Mouse (Mus musculus) forebrain, postnatal 0 days (tissue): ENCODE data around the gene Fam221b. TPM values are rescaled to one million over a fixed set of nuclear protein-coding genes. Genes with fewer than 3 reads are reported as not detected.

ENCODE experiments used
- ATAC-seq: fragments of 200-750 bp; cut with Nextera tagmentation; 2 replicates; pipeline ENCODE4 v1.8.0; 2017; ENCODE audit warnings: mild to moderate bottlenecking, moderate library complexity
- DNase-seq: peaks from one replicate; pipeline ENCODE4 v3.0.0-alpha.2; 2015
- H3K27ac ChIP-seq: fragments of 300-500 bp; sonication (generic); 2 replicates; pipeline ENCODE4 v1.5.1; 2014; ENCODE audit warnings: low read depth, mild to moderate bottlenecking, antibody characterized with exemption, low read length, moderate library complexity, mixed read lengths
- H3K27me3 ChIP-seq: fragments of 300-500 bp; sonication (generic); 2 replicates; pipeline ENCODE4 v1.6.1; 2014; ENCODE audit warnings: mild to moderate bottlenecking, low read length, mixed read lengths; ENCODE audit not compliant: insufficient read depth
- H3K36me3 ChIP-seq: fragments of 300-500 bp; sonication (generic); 2 replicates; pipeline ENCODE4 v1.6.1; 2014; ENCODE audit warnings: mild to moderate bottlenecking, moderate library complexity; ENCODE audit not compliant: insufficient read depth
- H3K4me1 ChIP-seq: fragments of 300-500 bp; sonication (generic); 2 replicates; pipeline ENCODE4 v1.6.1; 2014; ENCODE audit warnings: antibody characterized with exemption; ENCODE audit not compliant: insufficient read depth
- H3K4me2 ChIP-seq: fragments of 300-500 bp; sonication (generic); 2 replicates; pipeline ENCODE4 v1.6.1; 2014; ENCODE audit warnings: low read depth, mild to moderate bottlenecking, moderate library complexity
- H3K4me3 ChIP-seq: fragments of 300-500 bp; sonication (generic); 2 replicates; pipeline ENCODE4 v1.5.1; 2014; ENCODE audit warnings: low read depth, low read length, mixed read lengths
- H3K9ac ChIP-seq: fragments of 300-500 bp; sonication (generic); 2 replicates; pipeline ENCODE4 v1.6.1; 2014; ENCODE audit warnings: mild to moderate bottlenecking
- H3K9me3 ChIP-seq: fragments of 300-500 bp; sonication (generic); 2 replicates; pipeline ENCODE4 v1.6.1; 2016; ENCODE audit warnings: low read length
- CTCF ChIP-seq: sonication (generic); IDR thresholded peaks from 2 replicates; pipeline ENCODE4 v1.5.1; 2016; ENCODE audit warnings: antibody characterized with exemption, control low read depth, low read depth
- WGBS: fragments of 180-500 bp; shearing (Covaris S2); extraction: QIAGEN DNeasy Blood & Tissue Kit; methylation state at CpG from one replicate; pipeline ENCODE4 v1.1.7; 2014; 5-methylcytosine and 5-hydroxymethylcytosine counted together
- microRNA-seq, 2 experiments: library from miRNA; unstranded; fragments of <30 nt; microRNA quantifications; one replicate each; pipeline ENCODE4; 2016
- polyA plus RNA-seq: library from polyadenylated mRNA; unstranded; fragments of >200 nt; fragmentation: Nextera tagmentation; extraction: Ambion mirVana; gene quantifications from 2 replicates; pipeline ENCODE4 v1.2.1, GENCODE M21; 2015
- total RNA-seq: library from RNA; depleted of rRNA; stranded (reverse); fragments of >200 nt; gene quantifications from 2 replicates; pipeline ENCODE4 v1.2.3, GENCODE M21; 2014; rRNA removed

The Fam221b gene
- total and polyA plus RNA-seq, 2 experiments from 2014 or later: 1.6 TPM; not detected in 1

DNA sequence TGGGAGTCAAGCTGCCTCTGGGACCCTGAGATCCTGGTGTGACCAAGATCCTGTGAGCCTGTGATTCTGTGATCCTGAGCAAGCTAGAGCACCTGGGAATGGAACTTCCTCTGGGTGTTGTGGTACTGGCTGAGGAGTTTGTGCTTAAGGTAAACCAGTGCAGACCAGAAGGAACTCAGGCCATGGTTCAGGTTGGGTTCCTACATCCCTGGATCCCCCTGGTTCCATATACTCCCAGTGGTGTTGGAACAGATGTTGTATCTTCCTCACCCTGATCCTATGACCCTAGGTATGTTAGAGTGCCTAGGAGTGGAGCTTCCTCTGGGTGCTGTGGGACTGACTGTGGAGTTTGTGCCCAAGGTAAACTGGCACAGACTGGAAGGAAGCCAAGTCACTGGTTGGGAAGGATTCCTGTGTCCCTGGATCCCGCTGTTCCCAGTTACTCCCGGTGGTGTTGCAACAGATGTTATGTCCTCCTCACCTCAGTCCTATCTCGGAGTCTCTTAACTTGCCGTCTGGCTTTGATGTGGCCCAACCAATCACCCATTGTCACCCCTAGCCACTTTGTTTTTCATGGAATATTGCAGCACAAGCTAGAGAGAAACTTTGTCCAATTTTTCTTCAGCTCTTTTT, 48.7 kb downstream of the Fam221b start:
- no peak for TF ChIP-seq CTCF
- Histone ChIP-seq H3K36me3 (no peaks in the 10 kb centered on the region), H3K27me3 (no peaks in the 10 kb centered on the region), H3K9me3 (no peaks in the 10 kb centered on the region), H3K9ac (no peak overlapping the region), H3K27ac (no peak overlapping the region), H3K4me2 (no peak overlapping the region), H3K4me1 (no peaks in the 10 kb centered on the region), H3K4me3 (no peak overlapping the region)
- ATAC-seq (no peak), DNase-seq (no peak)
- 92% methylated on average over 4 of the region's 4 CpGs for WGBS

DNA sequence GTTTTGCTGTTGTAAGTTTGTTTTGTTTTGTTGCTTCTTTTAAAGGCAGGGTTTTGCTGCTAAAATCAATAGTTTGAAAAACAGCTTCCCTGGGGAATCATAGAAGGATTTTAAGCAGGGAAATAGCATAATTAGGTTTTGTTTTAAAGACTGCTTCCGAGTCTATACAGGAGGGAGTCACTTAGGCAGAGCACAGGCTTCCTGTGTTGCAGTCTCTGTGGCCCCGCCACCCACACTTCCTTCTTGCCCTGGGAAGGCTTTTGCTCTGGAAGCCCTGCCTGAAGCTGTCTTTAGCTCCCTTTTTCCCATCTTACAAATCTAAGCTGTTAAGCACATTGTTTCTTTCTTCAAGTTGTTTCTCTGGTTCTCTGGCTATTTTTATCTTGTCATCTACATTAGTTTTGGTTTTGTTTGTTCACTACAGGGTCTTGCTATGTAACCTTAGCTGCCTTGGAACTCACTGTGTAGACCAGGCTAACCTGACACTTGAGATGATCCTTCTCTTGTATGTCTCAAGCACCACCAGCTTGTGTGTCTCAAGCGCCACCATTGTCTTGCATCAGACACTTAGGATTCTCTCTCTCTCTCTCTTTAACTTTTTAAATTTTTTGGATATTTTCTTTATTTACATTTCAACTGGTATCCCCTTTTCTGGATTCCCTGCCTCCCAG, 55.8 kb downstream of the Fam221b start:
- ATAC-seq (no peak), DNase-seq (no peak)
- TF ChIP-seq CTCF: no peak
- Histone ChIP-seq H3K9ac (no peak overlapping the region), H3K9me3 (no peaks in the 10 kb centered on the region), H3K27ac (no peak overlapping the region), H3K4me3 (no peak overlapping the region), H3K4me1 (no peaks in the 10 kb centered on the region), H3K4me2 (no peak overlapping the region), H3K27me3 (no peaks in the 10 kb centered on the region), H3K36me3 (no peaks in the 10 kb centered on the region)
- 62% methylated on average over 3 of the region's 3 CpGs for WGBS

DNA sequence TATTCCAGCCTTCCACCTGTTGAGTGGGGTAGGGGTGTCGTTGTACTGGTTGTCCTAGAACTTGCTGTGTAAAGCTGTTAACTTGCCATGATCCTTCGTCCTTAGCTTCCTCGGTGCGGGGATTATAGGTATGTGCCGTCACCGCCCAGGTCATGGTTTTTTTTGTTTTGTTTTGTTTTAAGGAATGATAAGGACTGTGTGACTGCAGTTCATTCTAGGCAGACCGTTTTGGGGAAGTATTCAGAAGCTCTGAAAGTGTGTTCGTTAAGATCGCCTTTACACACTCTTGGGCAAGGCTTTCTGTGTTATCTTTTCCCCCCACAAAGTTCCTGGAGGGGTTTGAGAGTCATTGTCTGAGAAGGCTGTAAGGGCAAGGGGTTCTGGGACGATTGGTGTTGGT, 56.4 kb downstream of the Fam221b start:
- ATAC-seq: no peak
- no peak overlapping the region for H3K27ac ChIP-seq
- WGBS: 66% methylated on average over 10 of the region's 10 CpGs
- H3K4me1 ChIP-seq: no peaks in the 10 kb centered on the region
- H3K36me3 ChIP-seq: no peaks in the 10 kb centered on the region
- no peaks in the 10 kb centered on the region for H3K27me3 ChIP-seq
- H3K9ac ChIP-seq: no peak overlapping the region
- no peaks in the 10 kb centered on the region for H3K9me3 ChIP-seq
- no peak for TF ChIP-seq CTCF
- no peak overlapping the region for H3K4me3 ChIP-seq
- no peak overlapping the region for H3K4me2 ChIP-seq
- DNase-seq: no peak

Small RNA genes within 50 kb of the gene (microRNA-seq; reads per million reads assigned to microRNA genes)
- gene Gm25262: 0 to 0.12 reads per million in 2 experiments

Other genes starting within 250 kb of the Fam221b start
- gene Fam166b, start 240.0 kb downstream of the Fam221b start, total RNA-seq: 0.15 and 1.3 TPM in 2 replicates
- gene Fam166b, start 240.0 kb downstream of the Fam221b start, polyA plus RNA-seq: 0.58 and 0.96 TPM in 2 replicates
- gene Tesk1, start 227.2 kb downstream of the Fam221b start, total RNA-seq: 101 and 124 TPM in 2 replicates
- 14.8 and 15.4 TPM in 2 replicates for gene Tesk1, start 227.2 kb downstream of the Fam221b start, polyA plus RNA-seq
- gene Cd72, start 214.5 kb downstream of the Fam221b start, total RNA-seq: 0.19 TPM in 1 of 2 replicates, not detected in the other
- 3.2 and 4.6 TPM in 2 replicates for gene Cd72, start 214.5 kb downstream of the Fam221b start, polyA plus RNA-seq
- not detected in 2 replicates for gene Sit1, start 185.4 kb downstream of the Fam221b start, total RNA-seq
- not detected in 2 replicates for gene Sit1, start 185.4 kb downstream of the Fam221b start, polyA plus RNA-seq
- 57.3 and 86.2 TPM in 2 replicates for gene Ccdc107, start 176.2 kb downstream of the Fam221b start, total RNA-seq
- gene Ccdc107, start 176.2 kb downstream of the Fam221b start, polyA plus RNA-seq: 92.2 and 103 TPM in 2 replicates
- 2.9 and 4.5 TPM in 2 replicates for gene Arhgef39, start 169.4 kb downstream of the Fam221b start, total RNA-seq
- 3.6 and 3.9 TPM in 2 replicates for gene Arhgef39, start 169.4 kb downstream of the Fam221b start, polyA plus RNA-seq
- 0.14 and 0.31 TPM in 2 replicates for gene Car9, start 162.2 kb downstream of the Fam221b start, total RNA-seq
- gene Car9, start 162.2 kb downstream of the Fam221b start, polyA plus RNA-seq: 0.65 and 0.70 TPM in 2 replicates
- gene Tpm2, start 145.4 kb downstream of the Fam221b start, total RNA-seq: 4.1 and 11.7 TPM in 2 replicates
- 5.1 and 8.1 TPM in 2 replicates for gene Tpm2, start 145.4 kb downstream of the Fam221b start, polyA plus RNA-seq
- 61.9 and 64.4 TPM in 2 replicates for gene Creb3, start 106.8 kb downstream of the Fam221b start, total RNA-seq
- gene Creb3, start 106.8 kb downstream of the Fam221b start, polyA plus RNA-seq: 84.0 and 87.2 TPM in 2 replicates
- 34.4 and 44.1 TPM in 2 replicates for gene Tln1, start 106.5 kb downstream of the Fam221b start, total RNA-seq
- gene Tln1, start 106.5 kb downstream of the Fam221b start, polyA plus RNA-seq: 66.2 and 80.4 TPM in 2 replicates
- 17.6 and 22.6 TPM in 2 replicates for gene Rgp1, start 90.4 kb downstream of the Fam221b start, total RNA-seq
- 7.1 and 10.4 TPM in 2 replicates for gene Rgp1, start 90.4 kb downstream of the Fam221b start, polyA plus RNA-seq
- 31.6 and 37.7 TPM in 2 replicates for gene Gba2, start 90.3 kb downstream of the Fam221b start, total RNA-seq
- 45.4 and 45.5 TPM in 2 replicates for gene Gba2, start 90.3 kb downstream of the Fam221b start, polyA plus RNA-seq
- not detected in 2 replicates for gene Msmp, start 84.7 kb downstream of the Fam221b start, total RNA-seq
- 0.38 and 1.9 TPM in 2 replicates for gene Msmp, start 84.7 kb downstream of the Fam221b start, polyA plus RNA-seq
- 28.2 and 35.3 TPM in 2 replicates for gene Npr2, start 37.2 kb downstream of the Fam221b start, total RNA-seq
- 7.9 and 9.1 TPM in 2 replicates for gene Npr2, start 37.2 kb downstream of the Fam221b start, polyA plus RNA-seq
- gene Spag8, start 15.6 kb downstream of the Fam221b start, total RNA-seq: 5.8 and 6.1 TPM in 2 replicates
- gene Spag8, start 15.6 kb downstream of the Fam221b start, polyA plus RNA-seq: 6.0 and 9.1 TPM in 2 replicates
- 53.6 and 61.9 TPM in 2 replicates for gene Hint2, start 12.7 kb downstream of the Fam221b start, total RNA-seq
- 80.0 and 101 TPM in 2 replicates for gene Hint2, start 12.7 kb downstream of the Fam221b start, polyA plus RNA-seq
- 21.3 and 27.4 TPM in 2 replicates for gene Tmem8b, start 174 bp downstream of the Fam221b start, total RNA-seq
- 8.2 and 14.1 TPM in 2 replicates for gene Tmem8b, start 174 bp downstream of the Fam221b start, polyA plus RNA-seq
- not detected in 2 replicates for gene Olfr70, start 31.7 kb upstream of the Fam221b start, total RNA-seq
- gene Olfr70, start 31.7 kb upstream of the Fam221b start, polyA plus RNA-seq: not detected in 2 replicates
- not detected in 2 replicates for gene Olfr71, start 41.1 kb upstream of the Fam221b start, total RNA-seq
- not detected in 2 replicates for gene Olfr71, start 41.1 kb upstream of the Fam221b start, polyA plus RNA-seq
- gene Hrct1, start 58.0 kb upstream of the Fam221b start, total RNA-seq: 1.7 TPM in 1 of 2 replicates, not detected in the other
- gene Hrct1, start 58.0 kb upstream of the Fam221b start, polyA plus RNA-seq: 0.75 and 1.0 TPM in 2 replicates
- 0.29 and 0.31 TPM in 2 replicates for gene Spaar, start 60.9 kb upstream of the Fam221b start, total RNA-seq
- 0.25 TPM in 2 replicates for gene Spaar, start 60.9 kb upstream of the Fam221b start, polyA plus RNA-seq
- gene Olfr159, start 101.9 kb upstream of the Fam221b start, total RNA-seq: not detected in 2 replicates
- gene Olfr159, start 101.9 kb upstream of the Fam221b start, polyA plus RNA-seq: not detected in 2 replicates
- not detected in 2 replicates for gene Olfr156, start 154.8 kb upstream of the Fam221b start, total RNA-seq
- gene Olfr156, start 154.8 kb upstream of the Fam221b start, polyA plus RNA-seq: not detected in 2 replicates
- gene Olfr157, start 171.1 kb upstream of the Fam221b start, total RNA-seq: not detected in 2 replicates
- not detected in 2 replicates for gene Olfr157, start 171.1 kb upstream of the Fam221b start, polyA plus RNA-seq
- gene Olfr155, start 182.4 kb upstream of the Fam221b start, total RNA-seq: not detected in 2 replicates
- gene Olfr155, start 182.4 kb upstream of the Fam221b start, polyA plus RNA-seq: not detected in 2 replicates
- 3.5 and 6.5 TPM in 2 replicates for gene Reck, start 206.4 kb upstream of the Fam221b start, total RNA-seq
- gene Reck, start 206.4 kb upstream of the Fam221b start, polyA plus RNA-seq: 2.2 and 2.8 TPM in 2 replicates